Mouse (Mus musculus): ENCODE measurements around the gene Col5a2.
"Not testable (repeated sequence)": the region's sequence is repeated elsewhere in the genome, so short reads cannot be mapped to it uniquely, and the experiment has no call there.

The Col5a2 gene

DNA sequence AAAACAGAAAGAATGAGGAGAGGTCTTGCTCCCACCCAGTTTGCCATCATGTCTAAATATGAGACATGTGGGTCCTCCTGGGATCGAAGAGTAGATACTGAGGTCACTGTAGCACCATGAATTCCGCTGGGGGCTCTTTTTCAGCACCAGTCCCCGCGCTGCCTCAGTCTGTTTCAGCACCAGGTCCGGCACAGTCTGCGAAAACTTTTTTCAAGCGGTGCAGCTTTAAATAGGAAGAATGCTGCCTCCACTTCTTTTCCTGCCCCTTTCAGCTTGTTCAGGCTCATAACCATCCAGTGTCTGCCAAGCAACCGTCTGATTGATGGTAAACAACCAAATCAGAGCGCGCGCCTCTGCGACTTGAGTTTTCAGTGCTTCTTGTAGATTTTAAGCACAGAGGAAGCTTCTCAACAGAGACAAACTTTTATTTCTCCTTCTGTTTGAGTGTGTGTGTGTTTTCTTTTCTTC lies at the start of gene Col5a2:
Gene Col5a2, minus strand, starts transcription at position 418 of the 468 bp plus-strand sequence.
- peak; percentile 41 for DNase-seq (ENCODE audit: low spot score)

- DNase-seq (ENCODE audit: low spot score) = no peak
Observed at GRCm38 (mm10) chr1:45550531-45550930, 47.4 kb upstream of the Col5a2 start.

DNA sequence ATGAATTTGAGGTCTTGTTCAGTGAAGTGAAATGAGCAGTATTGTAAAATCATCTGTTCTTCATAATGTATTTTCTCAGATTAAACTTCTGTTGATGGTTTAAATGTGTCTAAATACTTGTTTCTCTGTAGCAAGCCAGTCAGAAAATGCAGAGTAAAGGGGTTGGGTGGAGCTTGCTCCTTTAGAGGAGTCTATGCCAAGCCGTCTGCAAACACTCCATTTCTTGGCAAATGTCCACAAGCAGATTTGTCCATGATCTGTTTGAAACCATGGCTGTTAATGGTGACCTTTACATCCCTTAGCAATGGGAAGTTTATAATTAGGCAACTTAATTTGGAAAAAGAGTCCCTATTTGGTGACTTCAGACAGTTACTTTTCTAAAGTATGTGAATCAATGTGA lies 38.8 kb upstream of the Col5a2 start:
- DNase-seq (ENCODE audit: low spot score) = no peak

- no peak for DNase-seq (ENCODE audit: low spot score)
Observed at GRCm38 (mm10) chr1:45541161-45541560, 38.1 kb upstream of the Col5a2 start.

GRCm38 (mm10) chr1:45531486-45531885 lies 28.4 kb upstream of the Col5a2 start:
- no peak for DNase-seq (ENCODE audit: low spot score)

- not testable (repeated sequence) for DNase-seq (ENCODE audit: low spot score)
Observed at GRCm38 (mm10) chr1:45527476-45527875, 24.4 kb upstream of the Col5a2 start.

DNA sequence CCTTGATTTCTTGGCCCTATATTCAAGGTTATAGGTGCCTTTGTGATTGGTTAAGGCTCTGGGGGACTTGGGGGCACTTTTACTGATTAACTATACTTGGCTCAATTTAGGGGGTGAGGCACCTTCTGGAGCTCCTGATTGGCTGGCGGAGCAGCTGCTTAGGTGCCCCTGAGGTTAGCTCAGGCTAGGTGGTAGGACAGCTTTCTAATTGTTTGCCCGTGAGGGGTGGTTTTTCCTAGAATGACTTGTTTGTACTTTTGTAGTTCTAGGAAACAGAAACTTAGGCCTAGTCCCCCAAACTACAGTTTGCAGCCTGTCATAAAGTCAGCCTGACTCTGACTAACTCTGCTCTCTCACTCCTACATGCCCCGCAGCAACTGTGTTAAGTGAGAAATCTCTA lies 20.5 kb upstream of the Col5a2 start:
- no peak for DNase-seq (ENCODE audit: low spot score)

GRCm38 (mm10) chr1:45521486-45521885 lies 18.4 kb upstream of the Col5a2 start:
- DNase-seq (ENCODE audit: low spot score) = no peak

- DNase-seq (ENCODE audit: low spot score) = peak; percentile 5
Observed at GRCm38 (mm10) chr1:45502241-45502741, 791 bp downstream of the Col5a2 start.

DNA sequence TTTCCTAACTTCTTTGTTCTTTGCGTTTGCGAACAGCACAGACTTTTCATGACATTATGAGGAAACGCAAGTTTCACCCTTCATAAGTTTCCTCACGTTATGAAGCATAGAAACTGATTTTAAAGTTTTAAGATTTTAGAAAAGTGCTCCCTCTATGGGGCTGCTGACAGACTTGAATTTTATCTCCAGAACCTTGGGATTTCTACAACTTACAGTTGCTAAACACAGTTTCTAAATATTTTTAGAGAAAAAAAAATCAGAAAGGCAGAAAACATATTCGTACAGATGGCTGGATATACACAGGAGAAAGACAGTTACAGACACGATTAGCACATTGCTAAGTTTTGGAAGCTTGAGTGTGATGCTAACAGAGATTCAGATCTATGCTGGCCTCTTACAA lies 1.6 kb downstream of the Col5a2 start:
- no peak for DNase-seq (ENCODE audit: low spot score)

DNA sequence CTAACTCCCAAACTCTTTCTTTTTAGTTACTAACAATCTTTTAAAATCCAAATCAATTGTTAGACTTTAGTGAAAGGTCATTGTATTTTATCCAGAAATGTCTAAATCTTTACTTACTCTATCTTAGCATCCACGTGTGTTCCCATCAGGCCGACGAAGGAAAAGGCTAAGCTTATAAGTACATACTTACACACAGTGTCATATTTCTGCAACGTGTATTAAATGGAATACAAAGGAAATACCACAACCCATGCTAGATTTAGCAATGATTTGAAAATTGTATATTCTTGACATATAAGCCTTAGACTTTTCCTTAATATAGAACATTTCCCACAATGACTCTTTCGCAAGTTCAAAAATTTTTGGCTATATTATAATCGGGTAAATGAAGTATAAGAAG lies 2.6 kb downstream of the Col5a2 start:
- DNase-seq (ENCODE audit: low spot score) = no peak

- DNase-seq (ENCODE audit: low spot score) = no peak
Observed at GRCm38 (mm10) chr1:45495025-45495424, 8.1 kb downstream of the Col5a2 start.

DNA sequence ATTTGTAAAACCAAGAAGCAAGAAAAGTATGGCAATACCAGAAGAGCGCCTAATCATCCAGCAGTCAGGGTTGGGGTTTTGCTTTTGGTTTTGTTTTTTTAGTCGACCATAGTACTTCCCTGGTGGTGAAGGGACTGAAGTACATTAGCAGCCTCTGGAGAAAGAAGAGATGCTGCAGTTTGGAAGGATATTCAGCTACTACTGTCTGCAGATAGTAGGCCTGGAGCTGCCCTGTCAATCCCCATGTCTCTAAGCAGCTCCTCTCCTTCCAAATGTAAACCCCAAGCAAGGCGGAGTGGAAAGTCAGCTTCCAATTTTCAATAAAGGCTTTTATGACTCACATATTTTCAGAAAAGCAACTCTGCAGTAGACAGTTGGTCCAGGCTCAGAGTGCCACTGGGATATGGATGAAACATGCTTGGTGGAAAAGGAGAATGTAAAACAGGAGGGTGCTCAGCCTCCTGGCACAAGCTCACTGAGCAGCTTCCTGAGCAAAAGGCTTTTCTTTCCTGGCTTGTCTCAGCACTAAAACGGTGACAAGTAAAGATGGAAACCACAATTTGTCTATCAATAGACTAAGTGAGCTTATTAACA lies 10.9 kb downstream of the Col5a2 start:
- no peak for DNase-seq (ENCODE audit: low spot score)

GRCm38 (mm10) chr1:45490451-45490850 lies 12.6 kb downstream of the Col5a2 start:
- no peak for DNase-seq (ENCODE audit: low spot score)

- no peak for DNase-seq (ENCODE audit: low spot score)
Observed at GRCm38 (mm10) chr1:45488291-45488690, 14.8 kb downstream of the Col5a2 start.

- DNase-seq (ENCODE audit: low spot score) = no peak
Observed at GRCm38 (mm10) chr1:45483001-45483400, 20.1 kb downstream of the Col5a2 start.

DNA sequence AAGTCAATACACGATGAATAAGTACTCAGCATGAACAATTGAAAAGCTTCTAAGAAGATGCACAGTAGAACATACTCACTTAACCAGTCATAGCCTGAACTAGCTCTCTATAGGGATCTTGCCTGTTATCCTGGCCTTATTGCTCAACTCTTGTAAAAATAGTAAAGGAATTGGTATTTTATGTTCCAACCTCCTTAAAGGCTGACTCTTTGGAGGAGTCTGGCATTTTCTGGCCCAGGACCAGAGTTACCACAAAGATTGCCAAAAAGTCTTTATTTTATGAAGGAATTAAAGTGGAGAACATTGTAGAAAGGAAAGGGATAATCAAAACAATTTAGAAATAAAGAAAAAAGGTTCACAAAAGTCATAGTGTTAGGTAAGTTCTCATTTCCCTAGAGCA lies 21.2 kb downstream of the Col5a2 start:
- no peak for DNase-seq (ENCODE audit: low spot score)

DNA sequence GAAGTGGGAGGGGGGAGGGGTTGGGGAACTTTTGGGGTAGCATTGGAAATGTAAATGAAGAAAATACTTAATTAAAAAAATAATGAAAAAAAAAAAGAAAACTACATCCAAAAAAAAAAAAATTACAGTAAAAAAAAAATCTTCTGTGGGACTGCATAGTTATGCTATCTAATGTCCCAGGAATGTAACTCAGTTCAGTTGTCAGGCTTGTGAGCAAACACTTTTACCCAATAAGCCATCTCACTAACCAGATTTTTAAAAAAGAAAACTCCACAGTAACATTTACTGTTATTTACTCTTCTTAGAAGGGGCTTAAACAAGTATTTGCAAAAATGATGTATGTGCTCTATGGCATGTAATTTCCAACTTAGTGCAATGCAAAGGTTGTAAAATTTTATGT lies 24.0 kb downstream of the Col5a2 start:
- DNase-seq (ENCODE audit: low spot score) = no peak

- DNase-seq (ENCODE audit: low spot score) = no peak
Observed at GRCm38 (mm10) chr1:45472751-45473150, 30.3 kb downstream of the Col5a2 start.

DNA sequence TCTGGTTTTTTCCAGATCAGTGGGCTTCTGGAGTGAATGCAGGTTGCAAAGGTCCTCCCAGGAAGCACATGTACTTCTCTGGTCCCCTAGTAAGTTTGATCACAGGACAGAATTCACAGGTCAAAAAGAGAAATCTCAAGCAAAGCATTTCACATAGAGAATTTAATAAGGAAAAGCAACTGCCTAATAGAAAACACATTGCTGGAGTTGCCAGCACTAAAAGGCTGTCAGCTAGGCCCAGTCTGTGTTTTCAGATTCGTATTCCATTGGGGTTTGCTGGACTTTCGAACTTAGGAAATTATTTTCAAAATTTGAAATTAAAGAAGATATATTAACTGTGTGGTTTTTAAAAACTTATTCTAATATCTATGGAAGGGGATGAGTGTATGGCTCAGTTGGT lies 42.3 kb downstream of the Col5a2 start:
- DNase-seq (ENCODE audit: low spot score) = no peak

GRCm38 (mm10) chr1:45455763-45456162 lies 47.3 kb downstream of the Col5a2 start:
- no peak for DNase-seq (ENCODE audit: low spot score)

- no peak for DNase-seq (ENCODE audit: low spot score)
Observed at GRCm38 (mm10) chr1:45448856-45449255, 54.2 kb downstream of the Col5a2 start.

GRCm38 (mm10) chr1:45431922-45432321 lies 71.2 kb downstream of the Col5a2 start:
- DNase-seq (ENCODE audit: low spot score) = peak; percentile 18

GRCm38 (mm10) chr1:45430520-45430919 lies 72.6 kb downstream of the Col5a2 start:
- peak; percentile 8 for DNase-seq (ENCODE audit: low spot score)
